Mouse (Mus musculus) bone marrow macrophage, adult 2 months (primary cell): ENCODE measurements around the gene Rhbdl2.

Experiments
- CTCF ChIP-seq: IDR thresholded peaks from 2 replicates; pipeline ENCODE4 v1.5.1; 2012; ENCODE audit warnings: low read depth, mild to moderate bottlenecking, low read length, moderate library complexity
- POLR2A ChIP-seq: IDR thresholded peaks from 2 replicates; pipeline ENCODE4 v1.6.1; 2012; ENCODE audit warnings: mild to moderate bottlenecking, low read depth, low read length, borderline replicate concordance

GRCm38 (mm10) chr4:123819093-123819610 lies 31.5 kb downstream of the Rhbdl2 start:
- no peak for TF ChIP-seq POLR2A
- no peak for TF ChIP-seq CTCF
